Mouse (Mus musculus) lung, postnatal 4 days (tissue): ENCODE results near the gene 4930438A08Rik.

Source experiments
- DNase-seq, 2 experiments: peaks; one replicate each; pipeline ENCODE4 v3.0.0; 2021

4930438A08Rik gene

DNA sequence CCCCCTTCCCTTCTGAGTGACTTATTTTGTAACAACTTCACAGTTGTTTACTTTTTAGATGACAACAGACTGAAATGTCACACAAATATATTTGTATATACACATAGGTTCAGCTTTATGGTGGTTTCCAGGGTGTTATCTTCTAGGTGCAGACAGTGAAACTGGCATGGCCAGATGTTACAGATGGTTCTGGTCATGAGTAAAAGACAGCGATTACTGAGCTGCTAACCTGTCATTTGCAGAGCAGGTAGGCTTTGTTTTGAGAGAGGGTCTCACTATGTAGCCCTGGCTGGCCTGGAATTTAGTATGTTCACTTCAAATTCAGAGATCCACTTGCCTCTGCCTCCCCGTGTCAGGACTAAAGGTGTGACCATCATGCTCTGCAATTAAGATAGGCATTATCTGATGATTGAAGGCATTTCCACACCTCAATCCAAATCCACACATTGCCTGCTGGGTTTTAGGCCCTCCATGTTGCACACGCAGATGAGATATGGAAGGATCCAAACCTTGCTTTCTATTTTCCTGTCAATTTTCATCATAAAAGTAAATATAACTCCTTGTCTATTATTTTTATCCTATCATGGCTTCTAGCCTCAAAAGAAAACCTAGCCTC, 50.1 kb downstream of the 4930438A08Rik start:
- DNase-seq = no peak

DNA sequence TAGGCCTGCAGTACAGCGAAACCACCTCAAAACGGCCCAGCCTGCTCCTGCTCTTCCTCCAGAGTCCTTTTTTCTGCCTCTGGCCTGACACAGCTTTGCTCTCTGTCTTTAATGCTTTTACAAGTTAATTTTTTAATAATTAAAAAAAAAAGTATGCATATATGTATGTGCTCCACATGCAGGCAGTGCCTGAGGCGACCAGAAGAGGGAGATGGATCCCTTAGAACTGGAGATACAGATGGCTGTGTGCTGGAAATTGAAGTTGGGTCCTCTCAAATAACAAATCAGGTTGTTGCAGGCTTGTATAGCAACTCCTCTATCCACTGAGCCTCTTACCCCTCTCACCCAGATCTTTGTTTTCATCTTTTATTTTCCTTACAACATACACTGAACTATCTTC, 52.2 kb downstream of the 4930438A08Rik start:
- DNase-seq = no peak

DNA sequence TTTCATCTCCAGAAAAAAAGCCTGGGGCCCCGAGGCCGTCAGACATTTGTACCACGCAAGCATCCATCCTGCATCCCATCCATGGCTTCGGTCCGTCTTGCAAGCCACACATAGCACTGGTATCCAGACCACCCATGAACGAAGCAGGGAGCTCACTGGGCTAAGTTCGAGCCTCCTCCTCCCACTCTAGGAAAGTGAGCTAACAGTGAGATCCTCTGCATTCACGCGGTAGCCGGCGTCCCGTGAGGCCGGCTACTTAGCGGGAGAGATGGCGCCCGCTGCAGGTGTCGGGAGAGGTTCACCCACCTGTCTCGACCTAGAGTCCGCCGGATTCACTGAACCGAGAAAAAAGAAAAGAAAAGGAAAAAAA, 55.3 kb downstream of the 4930438A08Rik start:
- DNase-seq = no peak

DNA sequence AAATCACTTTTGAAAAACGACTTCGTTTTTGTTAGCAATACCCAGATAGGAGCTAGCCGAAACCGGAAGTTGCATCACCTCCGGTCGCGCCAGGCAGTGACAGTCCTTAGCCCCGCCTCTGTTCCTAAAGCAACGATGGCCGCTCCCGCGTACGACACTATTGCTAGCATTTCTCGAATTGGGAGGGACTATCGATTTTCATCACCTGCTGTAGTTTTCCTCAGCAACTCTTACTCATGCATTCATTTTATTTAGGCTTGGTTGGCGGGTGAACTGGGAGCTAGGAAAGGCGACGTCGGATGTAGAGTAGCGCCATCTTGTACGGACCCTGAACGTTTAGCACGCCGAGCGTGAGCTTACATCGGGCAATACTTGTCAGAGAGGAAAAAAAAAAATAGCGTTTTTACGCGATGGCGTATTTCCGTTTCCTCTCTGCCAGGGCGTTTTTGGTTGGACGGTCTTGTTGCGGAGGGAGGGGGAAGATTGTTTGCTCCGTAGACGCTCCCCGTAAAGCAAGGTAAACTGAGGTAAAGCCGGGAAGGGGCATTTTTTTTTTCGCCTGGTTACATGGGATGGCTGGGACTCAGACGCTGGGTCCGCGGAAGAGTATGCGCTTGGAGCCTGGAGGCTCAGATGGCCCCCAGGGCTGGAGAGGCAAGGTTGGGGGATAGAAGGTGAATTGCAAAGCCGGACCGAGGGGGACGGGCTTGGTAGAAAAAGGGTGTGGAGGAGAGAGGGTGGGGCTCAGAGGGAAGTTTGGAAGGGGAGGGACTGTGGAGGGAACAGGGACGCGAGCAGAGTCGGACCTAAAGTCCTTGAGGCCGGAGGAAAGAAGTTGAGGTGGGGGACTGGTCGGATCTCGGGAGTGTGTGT, 55.9 kb downstream of the 4930438A08Rik start, which contains the start of the genes Zfp672 and Sh3bp5l:
Zfp672 (minus strand) TSS at position 64 of the 873 bp plus-strand sequence.
Sh3bp5l (plus strand) TSS at position 449 of the 873 bp plus-strand sequence.
- peak; percentile 91 for DNase-seq

DNA sequence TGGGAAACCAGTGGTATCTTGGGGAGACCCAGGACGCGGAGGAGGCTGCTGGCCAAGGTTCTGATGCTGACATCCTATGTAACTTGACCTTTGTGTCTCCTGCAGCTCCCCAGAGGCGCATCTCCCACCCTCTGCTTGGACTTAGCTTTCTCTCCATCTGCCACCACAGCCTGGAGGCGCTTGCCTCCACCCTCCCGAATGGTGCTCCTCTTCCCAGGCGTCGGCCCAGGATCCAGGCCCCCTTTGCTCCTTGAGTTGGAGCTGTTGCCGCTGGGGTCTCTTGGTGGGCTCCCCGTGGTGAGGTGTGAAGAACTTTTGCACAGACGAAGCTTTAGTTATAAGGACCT, 56.5 kb downstream of the 4930438A08Rik start:
- DNase-seq = no peak

DNA sequence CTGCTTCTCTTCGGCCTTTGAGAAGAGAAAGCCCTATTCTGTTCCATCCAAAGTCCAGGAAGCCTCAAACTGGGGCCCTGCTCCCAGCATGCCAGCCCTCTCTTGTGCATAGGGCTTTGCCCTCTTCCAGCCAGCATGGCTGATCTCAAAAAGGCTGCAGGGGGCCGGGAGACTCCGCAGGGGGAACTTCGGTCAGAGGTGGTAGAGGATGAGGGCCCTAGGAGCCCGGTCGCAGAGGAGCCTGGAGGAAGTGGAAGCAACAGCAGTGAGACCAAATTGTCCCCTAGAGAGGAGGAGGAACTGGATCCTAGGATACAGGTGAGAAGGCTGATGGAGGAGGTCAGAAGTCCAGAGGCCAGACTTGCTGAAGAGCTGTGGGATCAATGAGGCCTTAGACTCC, 56.9 kb downstream of the 4930438A08Rik start:
- DNase-seq = no peak

DNA sequence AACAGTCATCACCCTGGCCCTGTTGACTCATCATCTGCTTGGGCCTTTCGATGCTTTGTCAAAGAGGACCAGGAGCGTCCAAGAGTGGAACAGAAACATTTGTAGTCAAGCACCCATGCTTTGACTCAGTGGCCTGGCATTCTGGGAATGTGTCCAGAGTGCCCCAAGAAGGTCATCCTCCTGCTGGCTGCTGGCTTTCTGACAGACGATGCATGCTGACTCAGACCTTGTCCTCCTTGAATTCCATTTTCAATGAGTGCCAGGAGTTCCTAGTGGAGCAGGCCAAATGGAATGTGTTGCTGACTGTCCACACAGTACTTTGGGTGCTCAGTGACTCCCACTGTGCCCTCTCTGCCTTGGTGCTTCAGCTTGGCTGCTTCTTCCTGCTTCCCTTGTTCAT, 60.1 kb downstream of the 4930438A08Rik start:
- peak; percentile 34 to 70 for DNase-seq
